Mouse (Mus musculus) urinary bladder, postnatal 25 days (tissue): ENCODE results near the gene Atg16l2.

Source experiments
- DNase-seq: peaks from one replicate; pipeline ENCODE4 v3.0.0; 2022; ENCODE audit warnings: low spot score

Gene Atg16l2

DNA sequence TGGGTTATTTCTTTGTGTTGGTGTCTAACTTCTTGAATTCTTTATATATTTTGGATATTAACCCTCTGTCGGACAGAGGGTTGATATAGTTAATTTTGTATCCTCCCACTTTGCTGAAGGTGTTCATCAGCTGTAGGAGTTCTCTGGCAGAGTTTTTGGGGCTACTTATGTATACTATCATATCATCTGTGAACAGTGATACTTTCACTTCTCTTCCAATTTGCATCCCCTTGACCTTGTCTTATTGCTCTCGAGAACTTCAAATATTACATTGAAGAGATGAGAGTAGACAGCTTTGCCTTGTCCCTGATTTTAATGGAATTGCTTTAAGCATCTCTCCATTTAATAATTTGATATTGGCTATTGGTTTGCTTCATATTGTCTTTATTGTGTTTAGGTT lies 78.5 kb downstream of the Atg16l2 start:
- DNase-seq = no peak

DNA sequence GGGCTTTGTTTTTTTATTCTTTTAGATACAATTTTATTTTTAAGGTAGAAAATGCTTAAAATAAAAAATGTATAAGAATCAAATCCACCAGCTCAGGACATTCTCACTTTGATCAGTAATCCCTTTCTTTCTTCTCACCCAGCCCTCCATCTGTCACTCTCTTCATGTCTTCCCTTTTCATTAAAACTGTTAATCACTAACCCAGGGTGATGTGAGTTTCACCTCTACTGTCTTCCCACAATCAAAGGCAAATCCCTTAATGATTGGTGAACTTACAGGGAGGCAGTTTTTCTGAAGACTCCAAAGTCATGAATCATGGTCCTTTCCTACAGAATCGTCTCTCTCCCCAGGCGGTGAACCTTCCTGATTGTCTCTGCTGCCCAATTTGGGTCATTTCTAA lies 85.3 kb downstream of the Atg16l2 start:
- no peak for DNase-seq

DNA sequence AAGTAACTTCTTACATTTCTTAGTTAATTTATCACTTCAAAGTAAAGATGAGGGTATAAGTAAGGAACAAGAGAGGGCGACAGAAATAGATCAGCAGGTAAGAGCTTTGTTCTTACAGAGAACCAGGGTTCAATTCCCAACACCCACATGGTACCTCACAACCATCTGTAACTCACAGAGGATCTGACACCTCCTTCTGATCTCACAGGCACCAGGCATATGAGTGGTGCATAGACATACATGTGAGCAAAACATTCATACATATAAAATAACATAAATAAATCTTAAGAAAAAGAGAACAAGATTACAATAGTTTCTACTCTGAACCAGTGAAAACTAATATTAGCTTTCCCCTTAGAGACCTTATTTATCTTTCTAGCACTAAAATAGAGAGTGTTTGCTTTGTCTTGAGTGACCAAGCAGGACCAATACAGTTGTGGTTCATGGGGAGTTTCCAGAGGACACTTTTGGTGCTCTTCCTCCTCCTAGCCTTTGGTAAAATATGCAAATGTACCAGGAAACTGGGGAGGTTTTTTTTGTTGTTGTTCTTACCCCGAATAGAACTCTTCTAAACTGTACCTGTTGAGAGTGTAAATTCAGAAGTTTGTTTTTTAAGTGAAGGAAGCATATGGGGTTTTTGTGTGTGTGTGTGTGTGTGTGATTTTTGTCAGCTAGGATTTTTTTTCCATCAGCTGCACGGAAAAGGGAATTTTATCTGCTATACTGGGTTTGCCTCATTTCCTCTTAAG lies 88.4 kb downstream of the Atg16l2 start:
- DNase-seq = no peak
